Mouse (Mus musculus): Measurements from ENCODE around the gene Tctex1d4.

DNA sequence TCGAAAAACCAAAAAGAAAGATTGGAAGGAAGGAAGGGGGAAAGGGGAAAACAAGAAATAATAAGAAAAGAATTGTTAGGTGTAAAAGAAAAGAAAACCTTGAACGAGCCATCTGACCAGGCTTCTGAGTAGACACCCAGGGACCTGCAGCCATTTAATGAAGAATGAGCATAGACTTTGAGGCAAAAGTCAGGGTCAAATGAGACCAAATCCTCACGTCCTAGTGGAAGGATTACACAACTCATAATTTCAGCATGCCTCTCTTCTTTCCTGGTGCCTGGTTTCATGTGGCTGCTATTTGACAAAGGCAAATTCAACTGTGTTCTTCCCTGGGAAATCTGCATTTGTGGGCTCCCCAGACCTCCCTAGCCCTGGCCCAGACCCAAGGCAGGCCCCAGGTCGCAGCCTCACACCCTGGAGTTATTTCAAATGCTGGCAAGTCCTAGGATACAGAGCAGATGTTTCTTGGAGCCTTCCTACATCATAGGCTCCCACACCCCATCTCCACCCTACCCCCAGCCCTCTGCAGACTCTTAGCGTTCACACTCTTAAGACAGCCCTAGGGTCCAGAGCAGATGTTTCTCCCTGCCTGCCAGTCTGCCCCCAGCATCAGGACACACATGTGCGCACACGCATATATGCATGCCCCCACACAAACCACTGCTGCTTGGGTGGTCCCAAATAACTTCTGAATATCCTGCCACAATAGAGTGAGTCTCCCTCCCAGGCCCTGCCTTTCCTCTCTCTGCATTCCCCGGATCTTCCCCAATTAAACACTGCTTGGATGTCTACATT is 28.4 kb upstream of the Tctex1d4 start:
- no peak for TF ChIP-seq TAL1 (IDR thresholded peaks at IDR 0.05; ENCODE audit: low read length)
- TF ChIP-seq GATA1 (IDR thresholded peaks at IDR 0.05; ENCODE audit: low read length), result no peak
